Mouse (Mus musculus): ENCODE results near the gene Zzef1. TPM values are rescaled to one million over a fixed set of nuclear protein-coding genes. Genes with fewer than 3 reads are reported as not detected.

Gene Zzef1
- polyA plus RNA-seq, 2 experiments = 12.8 to 22.5 TPM

DNA sequence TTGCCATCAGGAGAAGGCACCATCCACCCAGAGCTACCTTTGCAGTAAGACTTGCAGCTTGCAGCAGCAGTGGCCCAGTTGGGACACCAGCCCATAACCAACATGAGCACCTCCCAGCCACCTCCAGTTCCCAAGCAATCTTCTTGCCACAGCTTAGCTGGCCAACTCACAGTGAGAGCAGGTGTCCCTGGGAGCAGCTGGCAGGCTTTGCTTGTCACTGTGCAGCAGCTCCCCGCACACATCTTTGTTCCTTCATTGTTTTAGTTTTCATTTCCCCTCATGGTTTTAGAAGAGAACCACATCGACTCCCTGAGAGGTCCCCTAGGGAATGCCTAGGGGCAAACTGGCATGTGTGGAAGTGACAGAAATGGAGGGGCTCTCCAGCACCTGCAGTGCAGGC is 129.0 kb downstream of the Zzef1 start:
- DNase-seq (ENCODE audit: low spot score) = no peak

GRCm38 (mm10) chr11:72926226-72926890 is 130.3 kb downstream of the Zzef1 start:
- Histone ChIP-seq H3K4me2 (replicated peaks; ENCODE audit: low read depth, low read length, severe bottlenecking) (no peak overlapping the region), H3K9me3 (ENCODE audit: control insufficient read depth, low read length) (no peaks in the 10 kb centered on the region), H3K27ac (replicated peaks; ENCODE audit: low read depth, low read length) (no peak overlapping the region), H3K27me3 (ENCODE audit: control insufficient read depth, insufficient read depth, low read length) (no peaks in the 10 kb centered on the region), H3K9ac (ENCODE audit: low read depth, low read length, severe bottlenecking) (no peak overlapping the region), H3K36me3 (ENCODE audit: control insufficient read depth, insufficient read depth, low read length) (peaks cover 46% of the 10 kb centered on the region), H3K4me1 (ENCODE audit: control insufficient read depth, insufficient read depth, low read length) (no peaks in the 10 kb centered on the region), H3K4me3 (replicated peaks; ENCODE audit: low read length) (no peak overlapping the region)
- DNase-seq (ENCODE audit: low spot score) (peak; percentile 30), ATAC-seq (ENCODE audit: low FRiP score, low read depth) (no peak)
- TF ChIP-seq POLR2A (IDR thresholded peaks at IDR 0.05; ENCODE audit: borderline replicate concordance, extremely low read depth, insufficient read depth, insufficient read length) = no peak
- 56% methylated on average over 13 of the region's 13 CpGs for WGBS

More for the DNA sequence above, 129.0 kb downstream of the Zzef1 start:
- H3K27ac ChIP-seq (replicated peaks; ENCODE audit: low read depth, low read length) = no peak overlapping the region
- no peak for TF ChIP-seq POLR2A (IDR thresholded peaks at IDR 0.05; ENCODE audit: borderline replicate concordance, extremely low read depth, insufficient read depth, insufficient read length)
- H3K27me3 ChIP-seq (ENCODE audit: control insufficient read depth, insufficient read depth, low read length) = no peaks in the 10 kb centered on the region
- WGBS = 72% methylated on average over 2 of the region's 2 CpGs
- ATAC-seq (ENCODE audit: low FRiP score, low read depth) = no peak
- H3K4me2 ChIP-seq (replicated peaks; ENCODE audit: low read depth, low read length, severe bottlenecking) = no peak overlapping the region
- peaks cover 53% of the 10 kb centered on the region for H3K36me3 ChIP-seq (ENCODE audit: control insufficient read depth, insufficient read depth, low read length)
- no peaks in the 10 kb centered on the region for H3K9me3 ChIP-seq (ENCODE audit: control insufficient read depth, low read length)
- no peak overlapping the region for H3K4me3 ChIP-seq (replicated peaks; ENCODE audit: low read length)
- H3K4me1 ChIP-seq (ENCODE audit: control insufficient read depth, insufficient read depth, low read length) = no peaks in the 10 kb centered on the region
- H3K9ac ChIP-seq (ENCODE audit: low read depth, low read length, severe bottlenecking) = no peak overlapping the region

GRCm38 (mm10) chr11:72928516-72928915 is 132.5 kb downstream of the Zzef1 start:
- 71% methylated on average over 2 of the region's 2 CpGs for WGBS

GRCm38 (mm10) chr11:72940208-72941143 is 144.4 kb downstream of the Zzef1 start:
- DNase-seq (ENCODE audit: low spot score) (peak; percentile 23), ATAC-seq (ENCODE audit: low FRiP score, low read depth) (no peak)
- no peaks in the 10 kb centered on the region for H3K4me1 ChIP-seq (ENCODE audit: control insufficient read depth, insufficient read depth, low read length)
- TF ChIP-seq POLR2A (IDR thresholded peaks at IDR 0.05; ENCODE audit: borderline replicate concordance, extremely low read depth, insufficient read depth, insufficient read length) = no peak
- H3K9ac ChIP-seq (ENCODE audit: low read depth, low read length, severe bottlenecking) = 0 out of 2 replicates have a peak overlapping the region, but pooled peaks have one; percentile 12
- WGBS = 42% methylated on average over 20 of the region's 20 CpGs
- no peak overlapping the region for H3K27ac ChIP-seq (replicated peaks; ENCODE audit: low read depth, low read length)
- H3K27me3 ChIP-seq (ENCODE audit: control insufficient read depth, insufficient read depth, low read length) = no peaks in the 10 kb centered on the region
- H3K4me3 ChIP-seq (replicated peaks; ENCODE audit: low read length) = peak overlapping the region; percentile 26
- H3K4me2 ChIP-seq (replicated peaks; ENCODE audit: low read depth, low read length, severe bottlenecking) = peak overlapping the region; percentile 29
- no peaks in the 10 kb centered on the region for H3K36me3 ChIP-seq (ENCODE audit: control insufficient read depth, insufficient read depth, low read length)
- no peaks in the 10 kb centered on the region for H3K9me3 ChIP-seq (ENCODE audit: control insufficient read depth, low read length)

More at GRCm38 (mm10) chr11:72928516-72928915, 132.5 kb downstream of the Zzef1 start:
- H3K27ac ChIP-seq (replicated peaks; ENCODE audit: low read depth, low read length) = no peak overlapping the region
- no peak overlapping the region for H3K4me3 ChIP-seq (replicated peaks; ENCODE audit: low read length)
- H3K36me3 ChIP-seq (ENCODE audit: control insufficient read depth, insufficient read depth, low read length) = peaks cover 30% of the 10 kb centered on the region
- H3K4me2 ChIP-seq (replicated peaks; ENCODE audit: low read depth, low read length, severe bottlenecking) = no peak overlapping the region
- no peaks in the 10 kb centered on the region for H3K27me3 ChIP-seq (ENCODE audit: control insufficient read depth, insufficient read depth, low read length)
- TF ChIP-seq POLR2A (IDR thresholded peaks at IDR 0.05; ENCODE audit: borderline replicate concordance, extremely low read depth, insufficient read depth, insufficient read length) = no peak
- no peak overlapping the region for H3K9ac ChIP-seq (ENCODE audit: low read depth, low read length, severe bottlenecking)
- DNase-seq (ENCODE audit: low spot score) (no peak), ATAC-seq (ENCODE audit: low FRiP score, low read depth) (no peak)
- no peaks in the 10 kb centered on the region for H3K4me1 ChIP-seq (ENCODE audit: control insufficient read depth, insufficient read depth, low read length)
- H3K9me3 ChIP-seq (ENCODE audit: control insufficient read depth, low read length) = no peaks in the 10 kb centered on the region

- no peak for TF ChIP-seq POLR2A (IDR thresholded peaks at IDR 0.05; ENCODE audit: borderline replicate concordance, extremely low read depth, insufficient read depth, insufficient read length)
- no peak overlapping the region for H3K4me2 ChIP-seq (replicated peaks; ENCODE audit: low read depth, low read length, severe bottlenecking)
- ATAC-seq (ENCODE audit: low FRiP score, low read depth) (no peak), DNase-seq (ENCODE audit: low spot score) (no peak)
- H3K4me3 ChIP-seq (replicated peaks; ENCODE audit: low read length) = no peak overlapping the region
- H3K36me3 ChIP-seq (ENCODE audit: control insufficient read depth, insufficient read depth, low read length) = no peaks in the 10 kb centered on the region
- H3K9ac ChIP-seq (ENCODE audit: low read depth, low read length, severe bottlenecking) = no peak overlapping the region
- no peak overlapping the region for H3K27ac ChIP-seq (replicated peaks; ENCODE audit: low read depth, low read length)
- no peaks in the 10 kb centered on the region for H3K9me3 ChIP-seq (ENCODE audit: control insufficient read depth, low read length)
- no peaks in the 10 kb centered on the region for H3K27me3 ChIP-seq (ENCODE audit: control insufficient read depth, insufficient read depth, low read length)
- WGBS = 63% methylated on average over 7 of the region's 7 CpGs
- H3K4me1 ChIP-seq (ENCODE audit: control insufficient read depth, insufficient read depth, low read length) = peaks cover 13% of the 10 kb centered on the region
Observed at GRCm38 (mm10) chr11:72944996-72945793, 149.2 kb downstream of the Zzef1 start.
